In genomic region chr11:77513811-77514170, GRCm38 (mm10) we compare ENCODE assay signal across 8 mouse cellular contexts. TPM values are rescaled to one million over a fixed set of nuclear protein-coding genes. Genes with fewer than 3 reads are reported as not detected.
DNase-seq lines count a peak whose midpoint lies in the region; ATAC-seq and TF ChIP-seq lines count a peak whose summit lies in the region.

No protein-coding gene starts in this region.

- peak; percentile 4; the same call in 1 of the 2 replicates for ATAC-seq in lung, embryonic 16.5 days (ENCODE audit: low read depth)
- ATAC-seq in embryonic facial prominence, embryonic 12.5 days (ENCODE audit: insufficient number of reproducible peaks, insufficient read depth, low FRiP score, low TSS enrichment): no peak
- no peak for ATAC-seq in hindbrain, postnatal 0 days
- ATAC-seq in activated CD4-positive, CD25-positive, alpha-beta regulatory T cell, adult 4 months: no peak

- 10% methylated on average over 10 of the region's 10 CpGs for WGBS in lung, embryonic 16.5 days
- WGBS in embryonic facial prominence, embryonic 12.5 days: 7% methylated on average over 10 of the region's 10 CpGs
- WGBS in hindbrain, postnatal 0 days: 11% methylated on average over 10 of the region's 10 CpGs
- WGBS in macrophage (ENCODE audit: missing documents): 12% methylated on average over 10 of the region's 10 CpGs

- H3K36me3 ChIP-seq in lung, embryonic 16.5 days (ENCODE audit: control insufficient read depth, insufficient read depth, low read length): no peaks in the 10 kb centered on the region
- H3K36me3 ChIP-seq in embryonic facial prominence, embryonic 12.5 days: no peaks in the 10 kb centered on the region
- H3K36me3 ChIP-seq in hindbrain, postnatal 0 days (ENCODE audit: insufficient read depth, low read length): no peaks in the 10 kb centered on the region
- no peaks in the 10 kb centered on the region for H3K36me3 ChIP-seq in macrophage (ENCODE audit: inconsistent target)

- H3K27me3 ChIP-seq in lung, embryonic 16.5 days (ENCODE audit: control insufficient read depth, insufficient read depth, low read depth, low read length): peaks cover 8% of the 10 kb centered on the region; the same call in 1 of the 2 replicates
- peaks cover 24% of the 10 kb centered on the region for H3K27me3 ChIP-seq in embryonic facial prominence, embryonic 12.5 days
- peaks cover 12% of the 10 kb centered on the region; the same call in 1 of the 2 replicates for H3K27me3 ChIP-seq in hindbrain, postnatal 0 days (ENCODE audit: insufficient read depth, low read length)

- H3K27ac ChIP-seq in lung, embryonic 16.5 days (ENCODE audit: low read length): peak overlapping the region; percentile 66
- no peak overlapping the region; the same call in 1 of the 2 replicates for H3K27ac ChIP-seq in embryonic facial prominence, embryonic 12.5 days
- H3K27ac ChIP-seq in hindbrain, postnatal 0 days: peak overlapping the region; percentile 46; the same call in 1 of the 2 replicates
- H3K27ac ChIP-seq in macrophage: peak overlapping the region; percentile 44

- peaks cover 5% of the 10 kb centered on the region; the same call in 1 of the 2 replicates for H3K79me2 ChIP-seq in macrophage (ENCODE audit: inconsistent target)

- H3K4me2 ChIP-seq in lung, embryonic 16.5 days (ENCODE audit: low read depth, low read length): peak overlapping the region; percentile 98
- peak overlapping the region; percentile 98 for H3K4me2 ChIP-seq in embryonic facial prominence, embryonic 12.5 days (replicated peaks)
- peak overlapping the region; percentile 96 for H3K4me2 ChIP-seq in hindbrain, postnatal 0 days (ENCODE audit: low read depth, low read length)

- no peaks in the 10 kb centered on the region for H3K9me3 ChIP-seq in lung, embryonic 16.5 days (ENCODE audit: control insufficient read depth, low read length)
- no peaks in the 10 kb centered on the region for H3K9me3 ChIP-seq in embryonic facial prominence, embryonic 12.5 days
- no peaks in the 10 kb centered on the region for H3K9me3 ChIP-seq in hindbrain, postnatal 0 days (ENCODE audit: low read length)

- DNase-seq in lung, postnatal 25 days (ENCODE audit: low spot score): no peak
- no peak for DNase-seq in hindbrain, postnatal 0 days (ENCODE audit: low spot score)
- no peak for DNase-seq in layer of hippocampus, adult 8-10 months (ENCODE audit: low spot score in 2 of 2)
- no peak for DNase-seq in layer of hippocampus, postnatal 36 days

- H3K9ac ChIP-seq in lung, embryonic 16.5 days (ENCODE audit: low read length): peak overlapping the region; percentile 76
- peak overlapping the region; percentile 22; the same call in 1 of the 2 replicates for H3K9ac ChIP-seq in embryonic facial prominence, embryonic 12.5 days
- H3K9ac ChIP-seq in hindbrain, postnatal 0 days (replicated peaks; ENCODE audit: low read length): peak overlapping the region; percentile 28; the same call in 1 of the 2 replicates

- H3K4me3 ChIP-seq in lung, embryonic 16.5 days (ENCODE audit: low read length): peak overlapping the region; percentile 80
- peak overlapping the region; percentile 74 for H3K4me3 ChIP-seq in embryonic facial prominence, embryonic 12.5 days
- peak overlapping the region; percentile 63 for H3K4me3 ChIP-seq in hindbrain, postnatal 0 days (ENCODE audit: low read length)
- H3K4me3 ChIP-seq in macrophage (ENCODE audit: inconsistent target): peak overlapping the region; percentile 47

- peaks cover 36% of the 10 kb centered on the region for H3K4me1 ChIP-seq in lung, embryonic 16.5 days (replicated peaks; ENCODE audit: control insufficient read depth, insufficient read depth, low read length)
- peaks cover 38% of the 10 kb centered on the region for H3K4me1 ChIP-seq in embryonic facial prominence, embryonic 12.5 days
- H3K4me1 ChIP-seq in hindbrain, postnatal 0 days (ENCODE audit: insufficient read depth, low read length): peaks cover 8% of the 10 kb centered on the region; the same call in 1 of the 2 replicates

- no peak for TF ChIP-seq CTCF in hindbrain, postnatal 0 days (IDR thresholded peaks at IDR 0.05; ENCODE audit: low read depth)

RNA-seq across cellular contexts. Expression of gene Abhd15, which starts 1.1 kb away (rescaled TPM):
- polyA plus RNA-seq in lung, embryonic 16.5 days (2015; fragmentation: Nextera tagmentation; extraction: Ambion mirVana): 3.9 and 4.0 TPM in 2 replicates
- 2.8 and 2.9 TPM in 2 replicates for polyA plus RNA-seq in embryonic facial prominence, embryonic 12.5 days (2016; fragmentation: Nextera tagmentation; extraction: Ambion mirVana)
- total RNA-seq in hindbrain, postnatal 0 days (2014; rRNA removed): 3.6 and 4.7 TPM in 2 replicates
- 2.1 TPM in 2 replicates for polyA plus RNA-seq in hindbrain, postnatal 0 days (2015; fragmentation: Nextera tagmentation; extraction: Ambion mirVana)
- 1 to 10 TPM in 15 of 26 experiments, under 1 TPM in 9, not detected in 2; 0.31 to 4.1 (median 1.2) TPM for total RNA-seq in macrophage (2018; cell fraction: chromatin; rRNA removed)
- total RNA-seq in macrophage (2018; cell fraction: cytosol; rRNA removed): 1 to 10 TPM in 21 of 26 experiments, under 1 TPM in 5; 0.65 to 3.5 (median 2.0) TPM
- total RNA-seq in macrophage (2018; cell fraction: nucleus; rRNA removed): 1 to 10 TPM in 22 of 26 experiments, under 1 TPM in 4; 0.77 to 5.5 (median 1.9) TPM
- polyA plus RNA-seq in macrophage (2018): 0.63 to 3.6 TPM (median 3.1 TPM) in 3 replicates
- 1 to 10 TPM; 1.0 to 2.4 (median 1.6) TPM for total RNA-seq in layer of hippocampus, adult 8-10 months (2022)
- 1 to 10 TPM; 2.3 to 2.6 TPM for polyA plus RNA-seq in activated CD4-positive, CD25-positive, alpha-beta regulatory T cell, adult 4 months (2017; shearing (Covaris generic))
- total RNA-seq in layer of hippocampus, postnatal 36 days (2021): 1 to 10 TPM; 1.3 to 1.5 TPM

RNA-seq across cellular contexts. Expression of gene Trp53i13, which starts 2.0 kb away (rescaled TPM):
- polyA plus RNA-seq in lung, embryonic 16.5 days (2015; fragmentation: Nextera tagmentation; extraction: Ambion mirVana): 31.3 and 32.2 TPM in 2 replicates
- polyA plus RNA-seq in embryonic facial prominence, embryonic 12.5 days (2016; fragmentation: Nextera tagmentation; extraction: Ambion mirVana): 52.8 and 55.2 TPM in 2 replicates
- 13.7 and 17.8 TPM in 2 replicates for total RNA-seq in hindbrain, postnatal 0 days (2014; rRNA removed)
- polyA plus RNA-seq in hindbrain, postnatal 0 days (2015; fragmentation: Nextera tagmentation; extraction: Ambion mirVana): 14.3 and 17.2 TPM in 2 replicates
- total RNA-seq in macrophage (2018; cell fraction: chromatin; rRNA removed): 1 to 10 TPM in 20 of 26 experiments, under 1 TPM in 4, not detected in 2; 0.58 to 8.6 (median 2.2) TPM
- 1 to 10 TPM; 1.8 to 6.2 (median 4.0) TPM for total RNA-seq in macrophage (2018; cell fraction: cytosol; rRNA removed)
- 10 to 100 TPM in 1 of 26 experiments, 1 to 10 TPM in 25; 2.5 to 10.3 (median 5.9) TPM for total RNA-seq in macrophage (2018; cell fraction: nucleus; rRNA removed)
- polyA plus RNA-seq in macrophage (2018): 1.8 to 4.6 TPM (median 4.5 TPM) in 3 replicates
- 1 to 10 TPM; 4.9 to 9.1 (median 8.8) TPM for total RNA-seq in layer of hippocampus, adult 8-10 months (2022)
- polyA plus RNA-seq in activated CD4-positive, CD25-positive, alpha-beta regulatory T cell, adult 4 months (2017; shearing (Covaris generic)): 10 to 100 TPM in 1 of 2 experiments, 1 to 10 TPM in 1; 9.8 to 11.2 TPM
- 1 to 10 TPM; 5.4 to 5.9 TPM for total RNA-seq in layer of hippocampus, postnatal 36 days (2021)

RNA-seq across cellular contexts. Expression of gene Gm10392, which starts 5.2 kb away (rescaled TPM):
- polyA plus RNA-seq in lung, embryonic 16.5 days (2015; fragmentation: Nextera tagmentation; extraction: Ambion mirVana): 0.18 TPM in 1 of 2 replicates, not detected in the other
- not detected in 2 replicates for polyA plus RNA-seq in embryonic facial prominence, embryonic 12.5 days (2016; fragmentation: Nextera tagmentation; extraction: Ambion mirVana)
- not detected in 2 replicates for total RNA-seq in hindbrain, postnatal 0 days (2014; rRNA removed)
- not detected in 2 replicates for polyA plus RNA-seq in hindbrain, postnatal 0 days (2015; fragmentation: Nextera tagmentation; extraction: Ambion mirVana)
- total RNA-seq in macrophage (2018; cell fraction: chromatin; rRNA removed): under 1 TPM in 3 of 26 experiments, not detected in 23; 0.47 to 0.54 (median 0.50) TPM
- under 1 TPM in 4 of 26 experiments, not detected in 22; 0.09 to 0.26 (median 0.11) TPM for total RNA-seq in macrophage (2018; cell fraction: cytosol; rRNA removed)
- 1 to 10 TPM in 1 of 26 experiments, under 1 TPM in 8, not detected in 17; 0.28 to 1.6 (median 0.36) TPM for total RNA-seq in macrophage (2018; cell fraction: nucleus; rRNA removed)
- polyA plus RNA-seq in macrophage (2018): not detected in 3 replicates
- under 1 TPM in 1 of 4 experiments, not detected in 3; 0.20 TPM for total RNA-seq in layer of hippocampus, adult 8-10 months (2022)
- polyA plus RNA-seq in activated CD4-positive, CD25-positive, alpha-beta regulatory T cell, adult 4 months (2017; shearing (Covaris generic)): 1 to 10 TPM in 1 of 2 experiments, under 1 TPM in 1; 0.85 to 1.6 TPM
- not detected for total RNA-seq in layer of hippocampus, postnatal 36 days (2021)

RNA-seq across cellular contexts. Expression of gene Git1, which starts 20.4 kb away (rescaled TPM):
- 9.1 and 9.2 TPM in 2 replicates for polyA plus RNA-seq in lung, embryonic 16.5 days (2015; fragmentation: Nextera tagmentation; extraction: Ambion mirVana)
- 11.1 and 11.5 TPM in 2 replicates for polyA plus RNA-seq in embryonic facial prominence, embryonic 12.5 days (2016; fragmentation: Nextera tagmentation; extraction: Ambion mirVana)
- total RNA-seq in hindbrain, postnatal 0 days (2014; rRNA removed): 126 and 127 TPM in 2 replicates
- polyA plus RNA-seq in hindbrain, postnatal 0 days (2015; fragmentation: Nextera tagmentation; extraction: Ambion mirVana): 13.8 and 15.0 TPM in 2 replicates
- total RNA-seq in macrophage (2018; cell fraction: chromatin; rRNA removed): 100 to 1,000 TPM in 2 of 26 experiments, 10 to 100 TPM in 24; 11.2 to 191 (median 48.6) TPM
- total RNA-seq in macrophage (2018; cell fraction: cytosol; rRNA removed): 10 to 100 TPM; 22.0 to 35.5 (median 30.7) TPM
- total RNA-seq in macrophage (2018; cell fraction: nucleus; rRNA removed): 10 to 100 TPM; 12.9 to 79.5 (median 28.5) TPM
- 23.8 to 28.2 TPM (median 25.3 TPM) in 3 replicates for polyA plus RNA-seq in macrophage (2018)
- total RNA-seq in layer of hippocampus, adult 8-10 months (2022): 100 to 1,000 TPM; 266 to 292 (median 282) TPM
- 1 to 10 TPM; 8.6 to 9.2 TPM for polyA plus RNA-seq in activated CD4-positive, CD25-positive, alpha-beta regulatory T cell, adult 4 months (2017; shearing (Covaris generic))
- 100 to 1,000 TPM; 284 to 288 TPM for total RNA-seq in layer of hippocampus, postnatal 36 days (2021)

RNA-seq across cellular contexts. Expression of gene Ankrd13b, which starts 24.3 kb away (rescaled TPM):
- 2.8 and 3.0 TPM in 2 replicates for polyA plus RNA-seq in lung, embryonic 16.5 days (2015; fragmentation: Nextera tagmentation; extraction: Ambion mirVana)
- 15.0 and 15.5 TPM in 2 replicates for polyA plus RNA-seq in embryonic facial prominence, embryonic 12.5 days (2016; fragmentation: Nextera tagmentation; extraction: Ambion mirVana)
- total RNA-seq in hindbrain, postnatal 0 days (2014; rRNA removed): 71.6 and 77.1 TPM in 2 replicates
- 27.1 and 30.6 TPM in 2 replicates for polyA plus RNA-seq in hindbrain, postnatal 0 days (2015; fragmentation: Nextera tagmentation; extraction: Ambion mirVana)
- total RNA-seq in macrophage (2018; cell fraction: chromatin; rRNA removed): 10 to 100 TPM in 7 of 26 experiments, 1 to 10 TPM in 16, under 1 TPM in 3; 0.55 to 28.5 (median 5.6) TPM
- 1 to 10 TPM in 13 of 26 experiments, under 1 TPM in 13; 0.28 to 4.0 (median 1.6) TPM for total RNA-seq in macrophage (2018; cell fraction: cytosol; rRNA removed)
- 10 to 100 TPM in 4 of 26 experiments, 1 to 10 TPM in 12, under 1 TPM in 9, not detected in 1; 0.26 to 14.8 (median 5.2) TPM for total RNA-seq in macrophage (2018; cell fraction: nucleus; rRNA removed)
- 2.8 to 4.3 TPM (median 3.3 TPM) in 3 replicates for polyA plus RNA-seq in macrophage (2018)
- total RNA-seq in layer of hippocampus, adult 8-10 months (2022): 10 to 100 TPM; 71.2 to 78.4 (median 73.7) TPM
- 1 to 10 TPM in 1 of 2 experiments, under 1 TPM in 1; 0.93 to 1.2 TPM for polyA plus RNA-seq in activated CD4-positive, CD25-positive, alpha-beta regulatory T cell, adult 4 months (2017; shearing (Covaris generic))
- total RNA-seq in layer of hippocampus, postnatal 36 days (2021): 10 to 100 TPM; 83.2 to 88.4 TPM

Comparison
In these comparisons a context has a peak if more than half of its experiments do, and no peak if none do; other contexts are left out.
1. H3K9ac ChIP-seq: peak in every context shown above with its lines; median percentile 76 in lung, embryonic 16.5 days; 28 in hindbrain, postnatal 0 days; 22 in embryonic facial prominence, embryonic 12.5 days.